Mouse (Mus musculus) Patski (cell line): ENCODE data around the gene Rps27l. TPM values are rescaled to one million over a fixed set of nuclear protein-coding genes. Genes with fewer than 3 reads are reported as not detected.
"Not testable (repeated sequence)": the region's sequence is repeated elsewhere in the genome, so short reads cannot be mapped to it uniquely, and the experiment has no call there.

Experiments used
- ATAC-seq: fragments of 100-300 bp; one replicate; pipeline ENCODE4 v1.8.0; 2021
- CTCF ChIA-PET: fragments of 350-600 bp; sonication (Branson Sonifier 250); formaldehyde crosslinking; loops from one replicate; lab custom pipeline; 2022; ENCODE audit warnings: inconsistent platforms; lab: Charles Lee
- POLR2A ChIA-PET: fragments of 350-600 bp; sonication (Branson Sonifier 250); formaldehyde crosslinking; loops from one replicate; lab custom pipeline; 2022; ENCODE audit warnings: antibody characterized with exemption, inconsistent platforms; lab: Charles Lee
- DNase-seq: peaks from one replicate; pipeline ENCODE4 v3.0.0-alpha.2; 2011; ENCODE audit warnings: low read depth, low spot score
- H3K27me3 ChIP-seq: fragments of 371-371 bp; one replicate; pipeline ENCODE4 v1.5.1; 2021
- CTCF ChIP-seq: fragments of 100-300 bp; IDR thresholded peaks from one replicate; pipeline ENCODE4 v1.5.1; 2021
- in situ Hi-C: fragments of 300-500 bp; cut with MboI; formaldehyde crosslinking; loops from 3 replicates; pipeline ENCODE4 v1.11.1; 2018; ENCODE audit warnings: low pct_unique_long_range_greater_than_20kb, mixed read lengths
- polyA plus RNA-seq: library from polyadenylated mRNA; unstranded; gene quantifications from one replicate; pipeline ENCODE4 v1.2.3, GENCODE M21; 2021

Gene Rps27l
- polyA plus RNA-seq, 1 experiment from 2014 or later: 377 TPM

DNA sequence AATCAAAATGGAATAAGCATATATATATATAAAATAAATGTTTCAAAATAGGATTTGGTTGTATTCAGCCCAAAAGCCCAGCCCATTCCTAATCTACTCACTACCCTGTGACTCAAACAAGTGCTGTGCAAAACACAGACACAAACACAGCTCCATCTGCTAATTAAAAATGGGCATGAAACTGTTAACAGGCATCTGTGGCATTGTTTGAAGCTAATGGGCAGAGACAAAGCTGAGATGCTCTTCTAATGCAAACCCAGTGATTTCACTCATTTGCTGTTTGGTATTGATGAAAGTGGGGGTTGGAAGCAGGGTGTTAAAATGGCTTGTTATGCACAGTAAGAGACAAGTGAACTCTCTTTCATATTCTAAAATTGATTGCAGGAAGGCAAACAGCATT is 33.6 kb upstream of the Rps27l start:
- in situ Hi-C loops: no loop called here
- ATAC-seq (no peak), DNase-seq (no peak)
- ChIA-PET POLR2A (no interaction called here), CTCF (no interaction called here)
- H3K27me3 ChIP-seq: no peaks in the 10 kb centered on the region
- no peak for TF ChIP-seq CTCF

DNA sequence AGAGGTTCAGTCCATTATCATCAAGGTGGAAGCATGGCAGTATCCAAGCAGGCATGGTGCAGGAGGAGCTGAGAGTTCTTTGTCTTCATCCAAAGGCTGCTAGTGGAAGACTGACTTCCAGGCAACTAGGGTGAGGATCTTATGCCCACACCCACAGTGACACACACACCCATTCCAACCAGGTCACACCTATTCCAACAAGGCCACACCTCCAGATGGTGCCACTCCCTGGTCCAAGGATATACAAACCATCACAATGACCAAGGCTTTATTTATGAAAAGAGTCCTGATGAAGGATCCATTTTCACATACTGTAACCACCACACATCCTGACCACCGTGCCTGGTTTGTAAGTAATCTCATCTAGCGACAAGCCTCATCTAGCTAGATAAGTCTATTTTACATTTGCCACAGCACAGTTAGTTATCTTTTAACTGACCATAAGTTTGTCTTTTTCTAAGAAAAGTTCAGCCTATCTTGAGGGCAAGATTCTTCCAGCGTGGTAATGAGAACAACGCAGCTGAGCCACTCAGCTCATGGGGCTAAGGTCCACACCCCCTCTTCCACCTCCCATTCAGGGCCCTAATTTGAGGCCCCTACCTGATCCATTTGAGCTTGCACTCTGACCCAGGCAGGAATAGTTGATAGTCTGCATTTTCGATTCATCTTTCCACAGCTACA is 32.5 kb upstream of the Rps27l start:
- POLR2A ChIA-PET, in situ Hi-C loops: not testable (repeated sequence)

DNA sequence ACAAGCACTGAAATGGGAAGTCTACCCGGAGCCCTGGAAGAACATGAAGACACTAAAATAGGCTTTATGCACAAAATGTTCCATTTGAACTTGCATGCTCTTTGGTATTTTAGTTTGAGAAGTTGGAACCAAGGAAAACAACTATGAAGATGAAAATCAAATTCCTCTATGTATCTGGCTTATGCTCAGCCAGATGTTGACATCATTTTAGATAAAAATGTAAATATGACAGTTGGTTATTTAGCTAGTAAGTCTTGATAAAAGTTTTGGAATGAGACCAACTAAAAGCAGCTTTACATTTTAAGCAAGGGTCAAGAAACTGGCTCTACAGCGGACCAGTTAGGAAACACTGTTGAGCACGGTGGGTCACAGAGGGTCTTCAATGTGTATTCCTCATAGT is 31.3 kb upstream of the Rps27l start:
- ATAC-seq: no peak
- DNase-seq: no peak
- CTCF ChIA-PET: no interaction called here
- POLR2A ChIA-PET: no interaction called here
- no peak for TF ChIP-seq CTCF
- in situ Hi-C loops: no loop called here
- H3K27me3 ChIP-seq: no peaks in the 10 kb centered on the region

More for the DNA sequence above, 32.5 kb upstream of the Rps27l start:
- ATAC-seq, DNase-seq, H3K27me3 ChIP-seq, CTCF ChIA-PET: not testable (repeated sequence)

DNA sequence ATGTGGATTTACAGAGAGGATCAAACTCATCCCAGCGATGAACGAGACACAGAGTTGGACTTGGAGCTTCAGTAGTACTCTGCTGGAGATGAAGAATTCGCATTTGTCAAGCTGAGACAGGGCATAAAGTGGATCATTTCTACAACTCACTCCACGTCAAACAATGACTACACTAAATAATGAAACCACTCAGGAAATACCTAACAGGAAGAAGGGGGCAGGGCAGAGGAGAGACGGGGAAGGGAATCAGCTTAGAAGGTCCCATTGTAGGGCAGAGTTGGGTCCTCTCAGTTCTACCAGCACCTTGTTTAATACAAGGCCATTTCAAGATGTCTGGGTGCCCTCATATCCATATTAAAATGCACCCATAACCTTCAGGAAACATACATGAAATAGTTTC is 30.5 kb upstream of the Rps27l start:
- in situ Hi-C loops: no loop called here
- CTCF ChIA-PET: no interaction called here
- POLR2A ChIA-PET: no interaction called here
- no peak for DNase-seq
- no peak for TF ChIP-seq CTCF
- no peak for ATAC-seq
- no peaks in the 10 kb centered on the region for H3K27me3 ChIP-seq

DNA sequence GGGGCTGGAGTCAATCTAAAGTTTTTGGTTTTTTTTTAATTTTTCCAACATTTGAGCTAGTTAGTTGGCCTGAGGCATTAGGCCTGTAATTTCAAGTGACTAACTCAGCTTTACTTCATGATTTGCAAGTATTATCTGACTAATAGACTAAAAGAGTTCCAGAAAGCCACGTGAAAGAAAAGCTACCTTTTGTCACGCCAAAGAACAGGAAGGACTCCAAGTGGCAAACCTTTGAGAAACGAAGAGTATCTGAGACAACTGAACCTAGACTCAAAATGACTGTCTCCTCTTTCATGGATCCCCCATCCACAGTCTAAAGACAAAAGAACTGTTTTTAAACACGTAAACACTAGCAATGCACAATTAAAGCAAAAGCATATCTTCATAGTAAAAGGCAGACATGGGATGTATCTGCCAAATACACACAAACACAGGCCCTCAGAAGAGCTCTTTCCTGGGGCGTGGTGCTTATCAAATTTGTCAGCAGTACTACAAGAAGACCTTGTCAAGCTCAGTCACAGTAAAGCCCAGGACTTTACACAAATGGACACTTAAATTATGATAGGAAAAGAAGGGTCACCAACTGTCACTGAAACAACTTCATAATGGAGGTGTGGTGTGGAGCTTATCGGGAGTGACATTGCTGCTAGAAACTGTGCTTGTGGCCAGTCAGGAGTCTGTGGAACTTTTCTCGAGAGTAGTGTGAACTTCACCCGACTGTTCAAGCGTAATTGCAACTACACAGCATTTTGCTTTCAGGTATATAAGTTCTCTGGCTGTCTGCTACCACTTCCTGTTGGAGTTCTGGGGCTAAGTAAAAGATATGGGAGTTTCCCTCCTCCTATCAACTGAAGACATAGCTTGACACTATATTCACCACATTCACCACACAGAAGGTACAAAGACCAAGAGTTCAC is 29.8 kb upstream of the Rps27l start:
- no peak for TF ChIP-seq CTCF
- DNase-seq (no peak), ATAC-seq (no peak)
- no peaks in the 10 kb centered on the region for H3K27me3 ChIP-seq
- ChIA-PET POLR2A (interaction anchor here (0.7 to 1.2 kb wide), 2 partner anchors 18 to 68 kb away, joined by 3 to 8 read pairs; no protein-coding TSS in a partner anchor), CTCF (no interaction called here)
- in situ Hi-C loops: no loop called here

DNA sequence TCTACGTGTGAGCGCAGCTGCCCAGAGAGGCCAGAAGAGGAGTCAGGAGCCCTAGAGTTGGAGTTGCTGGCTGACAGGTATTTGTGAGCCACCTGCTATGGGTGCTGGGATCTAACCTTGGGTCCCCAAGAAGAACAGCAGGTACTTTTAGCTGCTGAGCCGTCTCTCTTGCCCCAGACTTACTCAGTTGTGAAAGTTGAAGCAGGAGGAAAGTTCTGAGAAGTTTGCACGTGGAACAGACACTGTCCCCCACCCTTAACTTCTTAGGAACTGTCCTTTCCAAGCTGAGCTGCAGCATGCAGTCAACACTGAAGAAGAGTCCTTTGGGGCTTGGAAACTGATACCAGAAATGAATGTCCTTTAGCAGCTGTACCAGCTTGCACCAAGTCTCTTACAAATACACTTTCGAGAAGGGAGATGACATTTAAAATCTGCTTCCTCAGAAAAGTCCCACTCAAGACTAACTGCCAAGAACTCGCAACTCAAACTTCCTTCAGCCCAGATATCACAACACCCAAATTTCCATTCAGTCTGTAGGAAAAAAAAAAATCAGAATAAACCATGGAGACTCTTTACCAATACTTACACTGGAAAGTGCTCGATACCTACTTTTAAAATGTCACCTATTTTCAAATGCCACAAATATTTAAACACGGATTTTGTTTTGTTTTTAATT is 28.5 kb upstream of the Rps27l start:
- no peak for TF ChIP-seq CTCF
- CTCF ChIA-PET: interaction anchor here (1.0 to 1.2 kb wide), 2 partner anchors 9 to 22 kb away, joined by 3 to 6 read pairs; no protein-coding TSS in a partner anchor
- no peak for ATAC-seq
- no peak for DNase-seq
- in situ Hi-C loops: no loop called here
- no peaks in the 10 kb centered on the region for H3K27me3 ChIP-seq
- POLR2A ChIA-PET: interaction anchor here (1.2 kb wide), 1 partner anchor 19 kb away, joined by 3 read pairs; no protein-coding TSS in a partner anchor

DNA sequence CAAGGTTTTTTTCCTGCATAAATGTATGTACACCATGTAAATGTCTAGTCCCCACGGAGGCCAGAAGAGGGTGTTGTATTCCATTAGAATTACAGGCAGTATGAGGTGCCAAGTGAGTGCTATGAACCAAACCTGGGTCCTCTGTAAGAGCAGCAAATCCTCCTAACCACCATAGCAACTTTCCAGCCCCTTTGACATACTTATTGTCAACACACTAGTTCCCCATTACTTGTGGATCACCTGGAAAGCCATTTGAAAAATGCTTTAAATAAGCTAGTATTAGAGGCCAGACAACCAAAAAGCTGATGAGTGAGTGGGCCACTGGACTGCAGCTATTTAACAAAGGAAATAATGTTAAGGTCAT is 28.0 kb upstream of the Rps27l start:
- DNase-seq: no peak
- TF ChIP-seq CTCF: no peak
- CTCF ChIA-PET: interaction anchor here (1.0 to 1.2 kb wide), 2 partner anchors 10 to 21 kb away, joined by 3 to 6 read pairs; no protein-coding TSS in a partner anchor
- in situ Hi-C loops: no loop called here
- H3K27me3 ChIP-seq: no peaks in the 10 kb centered on the region
- ATAC-seq: no peak
- POLR2A ChIA-PET: no interaction called here

DNA sequence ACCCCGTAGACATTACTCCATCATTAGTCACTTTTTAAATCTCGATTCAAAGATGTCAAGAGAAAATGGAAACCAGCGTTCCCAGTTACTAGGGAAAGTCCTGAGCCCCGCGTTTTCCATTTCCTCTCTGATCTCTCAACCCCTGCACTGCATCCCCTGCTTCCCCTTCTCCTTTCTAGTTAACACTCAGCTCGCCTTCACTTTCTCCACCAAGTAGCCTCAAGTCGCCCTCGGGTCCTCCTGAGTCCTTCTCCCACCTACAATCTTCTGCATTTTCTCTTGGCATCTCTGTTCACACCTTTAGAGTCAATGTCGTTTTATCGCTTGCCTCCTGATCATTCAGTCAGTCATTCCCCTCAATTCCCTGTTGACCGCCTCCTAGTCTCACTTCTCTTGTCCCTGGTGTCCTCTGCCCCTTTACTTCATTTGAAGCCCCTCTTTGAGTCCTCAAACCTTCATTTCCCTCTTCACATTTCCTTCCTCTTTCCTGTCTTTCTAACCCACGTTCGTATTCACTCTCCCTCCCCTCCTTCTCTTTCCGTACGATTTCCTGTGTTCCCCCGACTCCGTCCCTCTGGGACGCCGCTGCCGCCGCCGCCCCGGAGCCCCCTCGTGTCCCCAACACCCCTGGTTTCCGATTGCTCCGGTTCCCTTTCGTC is 27.1 kb upstream of the Rps27l start:
- CTCF ChIA-PET: interaction anchor here (1.0 to 1.2 kb wide), 2 partner anchors 10 to 20 kb away, joined by 3 to 6 read pairs; no protein-coding TSS in a partner anchor
- peak; percentile 5 for ATAC-seq
- no peak for DNase-seq

DNA sequence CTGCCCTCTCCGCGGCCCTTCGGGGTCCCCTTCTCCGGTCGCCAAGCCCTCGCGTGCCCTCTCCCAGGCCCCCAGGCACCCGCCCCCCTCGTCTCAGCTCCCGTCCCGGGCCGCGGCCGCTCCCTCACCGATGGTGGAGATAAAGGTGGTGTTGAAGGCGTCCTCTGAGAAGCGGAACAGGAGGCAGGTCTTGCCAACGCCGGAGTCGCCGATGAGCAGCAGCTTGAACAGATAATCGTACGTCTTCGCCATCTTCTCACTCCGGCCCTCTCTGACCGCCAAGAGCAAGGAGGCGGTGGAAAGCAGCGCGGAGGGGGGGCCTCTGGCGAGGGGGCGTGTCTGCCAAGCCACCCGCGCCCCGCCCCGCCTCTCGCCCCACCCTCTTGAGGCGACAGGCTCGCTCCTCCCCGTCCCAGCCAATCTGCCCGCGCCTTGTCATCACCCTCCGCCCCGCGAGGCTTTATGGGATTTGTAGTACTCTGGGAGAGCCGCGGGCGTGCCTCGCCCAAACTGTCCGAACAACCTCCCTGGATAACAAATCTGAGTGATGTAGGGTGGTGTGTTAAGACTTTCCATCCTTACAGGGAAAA is 26.4 kb upstream of the Rps27l start, which contains the start of gene Rab8b:
Gene Rab8b, minus strand, starts transcription at position 306 of the 590 bp plus-strand sequence.
- ATAC-seq: peak; percentile 87
- CTCF ChIA-PET: interaction anchor here (2.7 kb wide), 1 partner anchor 19 kb away, joined by 16 read pairs; no protein-coding TSS in a partner anchor

More for the DNA sequence above, 27.1 kb upstream of the Rps27l start:
- no peaks in the 10 kb centered on the region for H3K27me3 ChIP-seq
- POLR2A ChIA-PET: interaction anchor here (0.5 kb wide), 1 partner anchor 349 kb away, joined by 4 read pairs; no protein-coding TSS in a partner anchor
- in situ Hi-C loops: no loop called here
- no peak for TF ChIP-seq CTCF

More for the DNA sequence above, 26.4 kb upstream of the Rps27l start, which contains the start of gene Rab8b:
- H3K27me3 ChIP-seq: no peaks in the 10 kb centered on the region
- TF ChIP-seq CTCF: no peak
- POLR2A ChIA-PET: interaction anchor here (0.5 to 0.7 kb wide), 2 partner anchors 15 to 348 kb away, joined by 3 to 4 read pairs; no protein-coding TSS in a partner anchor
- peak; percentile 59 for DNase-seq
- in situ Hi-C loops: no loop called here
